ENCODE assay signal across 8 mouse cellular contexts in genomic region chr10:13688386-13689120, GRCm38 (mm10).
DNase-seq lines count a peak whose midpoint lies in the region; ATAC-seq and TF ChIP-seq lines count a peak whose summit lies in the region.
"Had no signal": no experiment of that assay in that cellular context is flagged by ENCODE, and none has a peak within 500 bp of the region (broad histone marks: within the 10 kb centered on the region; RNA-seq: fewer than 3 reads in every experiment).

No protein-coding gene starts in this region.

- peak overlapping the region; percentile 59 for H3K27ac ChIP-seq in heart, postnatal 0 days (ENCODE audit: low read depth)
- H3K27ac ChIP-seq: intestine, embryonic 15.5 days had no signal

- DNase-seq in heart, postnatal 0 days (ENCODE audit: low spot score): no peak
- no peak for DNase-seq in heart, postnatal 4 days
- DNase-seq in urinary bladder, postnatal 14 days (ENCODE audit: low spot score): peak; percentile 23
- no peak for DNase-seq in urinary bladder, postnatal 10 days (ENCODE audit: low spot score)
- peak; percentile 55 for DNase-seq in kidney, postnatal 14 days
- DNase-seq in ovary, postnatal 10 days (ENCODE audit: low spot score): no peak

- H3K36me3 ChIP-seq in heart, postnatal 0 days (replicated peaks; ENCODE audit: control insufficient read depth, insufficient read depth, low read length): no peaks in the 10 kb centered on the region
- H3K36me3 ChIP-seq: intestine, embryonic 15.5 days had no signal

- TF ChIP-seq CTCF in heart, postnatal 0 days (IDR thresholded peaks at IDR 0.05; ENCODE audit: low read depth): no peak

- H3K4me2 ChIP-seq in heart, postnatal 0 days (ENCODE audit: low read depth, low read length): no peak overlapping the region
- H3K4me2 ChIP-seq: intestine, embryonic 15.5 days had no signal

- H3K9me3 ChIP-seq in heart, postnatal 0 days (replicated peaks; ENCODE audit: control insufficient read depth, low read length): no peaks in the 10 kb centered on the region
- H3K9me3 ChIP-seq: intestine, embryonic 15.5 days had no signal

- no peak for ATAC-seq in heart, postnatal 0 days (ENCODE audit: insufficient read depth, low read depth)
- ATAC-seq in granulocyte monocyte progenitor cell, adult 5-6 weeks (replicated peaks; ENCODE audit: poor library complexity, severe bottlenecking): no peak
- ATAC-seq: intestine, embryonic 15.5 days had no signal

- H3K9ac ChIP-seq in heart, postnatal 0 days (replicated peaks; ENCODE audit: low read depth, low read length): no peak overlapping the region
- H3K9ac ChIP-seq: intestine, embryonic 15.5 days had no signal

- H3K27me3 ChIP-seq in heart, postnatal 0 days (ENCODE audit: control insufficient read depth, insufficient read depth, low read length): no peaks in the 10 kb centered on the region
- H3K27me3 ChIP-seq: intestine, embryonic 15.5 days had no signal

- H3K4me1 ChIP-seq in heart, postnatal 0 days (ENCODE audit: control insufficient read depth, insufficient read depth): peaks cover 7% of the 10 kb centered on the region
- H3K4me1 ChIP-seq: intestine, embryonic 15.5 days had no signal

- no peak for TF ChIP-seq EP300 in heart, postnatal 0 days (IDR thresholded peaks at IDR 0.05; ENCODE audit: low read depth)

- 57% methylated on average over 15 of the region's 15 CpGs for WGBS in heart, postnatal 0 days

- H3K4me3 ChIP-seq in heart, postnatal 0 days (ENCODE audit: low read depth, low read length): no peak overlapping the region
- H3K4me3 ChIP-seq: intestine, embryonic 15.5 days had no signal

Comparison
In these comparisons a context has a peak if more than half of its experiments do, and no peak if none do; other contexts are left out.
1. DNase-seq: peak in urinary bladder, postnatal 14 days (single experiment) and kidney, postnatal 14 days (single experiment); none in heart, postnatal 0 days (single experiment), heart, postnatal 4 days (single experiment), urinary bladder, postnatal 10 days (single experiment) and ovary, postnatal 10 days (single experiment).